Mouse (Mus musculus) splenic B cell, adult 2 months (primary cell): ENCODE measurements around the gene Ccdc85c.

Source experiments
- DNase-seq: peaks from one replicate; pipeline ENCODE4 v3.0.0-alpha.2; 2011; ENCODE audit warnings: low read depth, low spot score
- H3K27me3 ChIP-seq: 2 replicates; pipeline ENCODE4 v1.6.1; 2012; ENCODE audit warnings: mild to moderate bottlenecking, low read length, moderate library complexity, mixed read lengths; ENCODE audit not compliant: control insufficient read depth, poor library complexity, insufficient read depth, severe bottlenecking
- H3K36me3 ChIP-seq: 2 replicates; pipeline ENCODE4 v1.6.1; 2012; ENCODE audit warnings: mild to moderate bottlenecking, low read length, moderate library complexity, mixed read lengths; ENCODE audit not compliant: control insufficient read depth, poor library complexity, insufficient read depth, severe bottlenecking

Gene Ccdc85c

DNA sequence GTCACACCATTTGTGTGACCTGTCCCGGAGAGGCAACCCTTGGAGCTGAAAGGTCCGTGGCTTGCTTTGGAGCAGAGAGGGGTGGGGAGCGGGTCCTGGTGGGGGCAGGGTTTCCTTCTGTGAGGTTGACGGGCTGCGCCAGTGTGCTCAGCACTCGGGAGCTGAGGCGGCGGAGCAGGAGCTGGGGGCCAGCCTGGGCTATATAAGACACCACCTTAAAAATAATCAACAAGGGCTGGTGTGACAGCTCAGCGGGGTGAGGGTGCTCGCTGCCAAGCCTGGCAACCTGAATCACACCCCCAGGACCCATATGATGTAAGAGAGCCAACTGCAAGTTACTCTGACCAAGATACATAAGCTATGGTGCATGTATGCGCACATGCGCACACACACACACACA is 45.1 kb downstream of the Ccdc85c start:
- no peaks in the 10 kb centered on the region for H3K36me3 ChIP-seq
- no peaks in the 10 kb centered on the region for H3K27me3 ChIP-seq
- DNase-seq, result no peak

DNA sequence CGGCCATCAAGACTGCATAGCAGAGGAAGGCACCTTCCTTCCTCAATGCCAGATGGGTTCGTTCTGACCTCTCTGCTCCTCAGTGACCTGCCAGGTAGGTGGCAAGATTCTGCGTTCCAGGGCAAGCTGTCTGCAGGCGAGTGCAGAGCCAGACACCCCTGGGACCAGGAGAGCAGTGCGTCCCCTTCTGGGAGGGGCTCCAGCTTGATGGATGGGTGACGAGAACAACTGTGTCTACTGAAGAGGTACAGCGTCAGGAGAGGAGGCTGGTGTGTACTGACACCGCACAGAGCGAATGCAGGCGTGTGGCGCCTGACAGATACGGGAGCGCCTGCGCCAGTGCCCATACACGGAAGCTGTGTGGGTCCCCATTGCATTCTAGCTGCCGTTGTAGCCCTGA is 47.7 kb downstream of the Ccdc85c start:
- Histone ChIP-seq H3K36me3 (no peaks in the 10 kb centered on the region), H3K27me3 (no peaks in the 10 kb centered on the region)
- DNase-seq, result no peak

DNA sequence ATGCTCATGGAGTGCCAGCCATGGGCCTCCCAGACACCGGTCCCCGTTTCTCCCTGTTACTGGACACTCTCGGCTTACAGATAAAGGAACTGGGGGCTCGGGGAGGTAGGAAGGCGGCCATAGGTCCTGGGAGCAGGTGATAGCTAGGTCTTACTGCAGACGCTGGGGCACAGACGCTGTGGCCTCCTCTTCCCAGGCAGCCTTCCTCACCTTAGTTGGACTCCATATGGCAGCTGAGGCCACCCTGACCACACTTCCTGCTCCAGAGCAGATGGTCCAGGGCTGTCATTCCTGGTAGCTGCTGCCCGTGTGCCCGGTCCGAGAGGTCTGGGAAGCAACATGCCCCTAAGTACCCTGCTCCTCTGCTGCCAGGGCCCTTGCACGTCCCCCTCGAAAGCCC is 48.3 kb downstream of the Ccdc85c start:
- no peak for DNase-seq
- Histone ChIP-seq H3K27me3 (no peaks in the 10 kb centered on the region), H3K36me3 (no peaks in the 10 kb centered on the region)

DNA sequence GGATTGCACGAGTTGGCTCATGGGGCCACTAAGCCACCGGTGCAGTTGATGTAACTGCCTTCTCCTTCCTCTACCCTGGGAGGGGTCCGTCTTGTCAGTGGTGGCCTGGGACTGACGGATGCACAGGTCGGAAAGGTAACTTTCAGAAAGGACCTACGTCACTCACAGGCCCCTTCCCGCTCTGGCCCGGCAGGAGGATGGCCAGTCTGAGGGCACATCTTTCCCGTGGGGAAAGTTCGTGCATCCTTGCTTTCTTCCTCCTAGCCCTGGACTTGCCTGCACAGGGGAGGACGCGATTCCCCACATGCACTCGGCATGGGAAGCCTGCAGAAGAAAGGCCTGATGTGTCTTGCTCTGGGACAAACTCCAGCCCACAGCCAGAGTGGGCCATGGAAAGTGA is 49.0 kb downstream of the Ccdc85c start:
- no peak for DNase-seq
- Histone ChIP-seq H3K36me3 (no peaks in the 10 kb centered on the region), H3K27me3 (no peaks in the 10 kb centered on the region)

DNA sequence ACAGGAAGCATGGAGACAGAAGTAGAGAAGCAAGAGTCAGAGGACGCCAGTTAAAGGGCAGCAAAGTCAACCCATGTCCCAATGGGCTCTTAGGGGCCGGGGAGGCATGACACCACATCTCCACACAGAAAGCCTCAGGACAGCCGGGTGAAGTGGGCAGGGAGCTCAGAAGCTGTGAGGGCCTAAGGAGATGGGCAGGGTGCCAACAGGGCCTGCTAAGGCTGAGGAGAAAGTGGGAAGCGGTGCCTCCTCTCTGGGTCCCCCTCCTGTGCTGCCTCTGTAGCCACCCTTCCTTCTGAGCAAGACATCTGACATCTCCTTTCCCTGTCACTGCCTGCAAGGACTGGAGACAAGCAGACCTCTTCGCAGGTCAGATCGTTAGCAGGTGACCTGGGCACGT is 49.4 kb downstream of the Ccdc85c start:
- no peak for DNase-seq

DNA sequence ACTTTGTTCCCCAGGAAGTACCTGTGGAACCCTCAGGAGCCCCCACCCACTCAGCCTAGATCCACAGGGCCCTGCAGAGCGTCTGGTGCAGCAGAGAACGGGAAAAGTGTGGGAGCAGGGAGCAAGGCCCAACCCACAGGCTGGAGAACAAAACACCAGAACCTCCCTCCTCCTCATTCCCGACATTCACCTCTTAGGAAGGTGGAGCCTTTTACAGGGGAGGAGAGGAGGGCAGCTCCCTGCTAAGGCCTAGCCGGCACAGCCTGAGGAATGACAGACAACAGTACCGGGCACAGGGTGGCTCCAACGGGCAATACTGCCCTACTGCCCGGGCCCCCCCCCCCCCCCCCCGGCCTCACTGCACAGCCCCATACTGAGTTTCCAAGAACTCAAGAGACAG is 51.9 kb downstream of the Ccdc85c start:
- Histone ChIP-seq H3K27me3 (no peaks in the 10 kb centered on the region), H3K36me3 (no peaks in the 10 kb centered on the region)
- DNase-seq, result no peak

More for the DNA sequence above, 49.4 kb downstream of the Ccdc85c start:
- no peaks in the 10 kb centered on the region for H3K27me3 ChIP-seq
- H3K36me3 ChIP-seq, result no peaks in the 10 kb centered on the region

DNA sequence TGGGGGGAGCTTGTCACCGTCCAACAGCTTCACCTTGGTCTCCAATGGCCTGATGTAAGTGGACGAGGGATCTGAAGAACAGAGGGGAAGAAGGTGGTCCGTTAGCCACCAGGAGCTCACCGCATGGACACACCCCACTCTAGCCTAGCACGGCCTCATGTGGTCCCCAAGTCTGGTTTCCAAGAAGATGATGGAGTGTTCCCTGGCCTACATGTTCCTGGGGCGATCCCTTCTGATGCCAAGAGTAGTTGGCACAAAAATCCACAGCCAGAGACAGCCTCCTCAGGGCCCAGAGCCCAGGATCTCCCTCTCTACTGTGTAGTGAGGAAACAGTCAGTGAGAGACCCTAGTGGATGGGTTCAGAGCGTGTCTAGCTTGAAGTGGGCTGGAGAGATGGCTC is 53.5 kb downstream of the Ccdc85c start:
- no peaks in the 10 kb centered on the region for H3K36me3 ChIP-seq
- H3K27me3 ChIP-seq, result no peaks in the 10 kb centered on the region
- DNase-seq, result no peak

DNA sequence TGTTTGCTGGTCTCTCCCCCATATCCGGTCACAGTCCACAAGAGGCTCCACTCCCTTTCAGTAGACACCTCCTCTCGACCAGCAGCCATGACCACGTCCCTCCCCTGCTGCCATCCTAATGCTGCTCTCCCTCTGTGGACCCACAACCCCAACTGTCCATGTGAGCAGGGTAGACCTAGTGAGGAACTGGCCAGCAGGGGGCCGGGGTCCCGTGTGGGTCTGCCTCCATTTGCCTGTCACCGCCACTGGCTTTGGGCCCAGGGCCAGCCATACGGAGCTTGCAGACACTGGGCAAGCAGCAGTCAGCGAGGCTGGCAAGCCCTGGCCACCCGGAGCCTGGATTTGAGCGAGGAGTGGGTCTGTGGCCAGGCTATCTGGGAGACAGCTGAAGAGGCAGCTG is 54.0 kb downstream of the Ccdc85c start:
- DNase-seq, result no peak
- Histone ChIP-seq H3K36me3 (no peaks in the 10 kb centered on the region), H3K27me3 (no peaks in the 10 kb centered on the region)

DNA sequence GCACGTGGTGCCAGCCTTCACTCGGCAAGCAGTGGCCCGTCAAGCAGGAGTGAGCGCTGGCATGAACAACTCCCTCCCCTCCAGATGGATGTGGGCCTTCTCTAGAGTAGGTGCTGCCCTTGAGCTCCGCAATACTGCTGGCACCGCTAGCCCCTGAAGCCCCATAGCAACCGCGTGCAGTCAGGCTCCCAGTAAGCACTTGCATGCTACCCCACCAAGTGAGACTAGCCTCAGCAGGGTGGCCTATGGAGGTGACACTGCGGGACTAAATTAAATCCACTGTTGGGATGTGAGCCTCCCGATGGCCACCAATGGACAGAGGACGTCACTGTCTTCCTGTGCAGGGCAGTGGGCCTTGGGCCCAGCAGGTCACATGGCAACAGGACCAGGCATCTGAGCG is 54.6 kb downstream of the Ccdc85c start:
- Histone ChIP-seq H3K36me3 (no peaks in the 10 kb centered on the region), H3K27me3 (no peaks in the 10 kb centered on the region)
- DNase-seq, result no peak

DNA sequence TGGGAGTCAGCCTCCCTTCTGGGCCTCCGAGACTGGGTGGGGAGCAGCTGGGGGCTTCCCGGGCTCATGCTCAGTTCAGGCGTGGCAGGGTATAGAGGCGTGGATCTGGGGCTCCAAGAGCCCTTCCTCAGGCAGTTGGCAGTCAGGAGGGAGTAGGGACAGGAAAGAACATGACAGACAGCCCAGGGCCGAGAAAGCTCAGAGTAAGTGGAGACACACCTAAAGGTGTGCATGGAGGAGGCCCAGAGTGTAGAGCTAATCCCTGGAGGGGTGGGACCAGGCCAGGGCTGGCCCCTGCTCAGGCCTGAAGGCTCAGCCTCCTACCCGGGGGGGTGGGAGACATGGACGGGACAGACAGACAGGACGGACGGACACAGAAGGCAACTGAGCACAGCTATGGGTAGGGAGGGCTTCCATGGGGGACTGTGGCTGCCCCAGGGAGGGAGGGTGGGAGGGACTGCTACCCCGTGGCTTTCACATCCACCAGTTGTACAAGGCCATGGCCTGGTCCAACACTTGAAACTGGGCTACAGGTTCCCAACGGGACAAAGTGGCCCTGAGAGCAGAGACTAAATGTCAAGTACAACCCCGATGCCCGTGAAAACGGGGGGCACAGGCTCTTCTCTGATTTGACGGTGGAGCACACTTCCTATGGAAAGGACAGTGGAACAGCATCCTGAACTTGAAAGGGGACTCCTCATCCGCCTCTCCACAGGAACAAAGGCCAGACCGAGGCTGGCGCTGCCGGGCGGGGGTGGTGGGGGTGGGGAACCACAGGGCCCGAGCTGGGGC is 55.2 kb downstream of the Ccdc85c start:
- H3K36me3 ChIP-seq, result no peaks in the 10 kb centered on the region
- H3K27me3 ChIP-seq, result no peaks in the 10 kb centered on the region
- no peak for DNase-seq

DNA sequence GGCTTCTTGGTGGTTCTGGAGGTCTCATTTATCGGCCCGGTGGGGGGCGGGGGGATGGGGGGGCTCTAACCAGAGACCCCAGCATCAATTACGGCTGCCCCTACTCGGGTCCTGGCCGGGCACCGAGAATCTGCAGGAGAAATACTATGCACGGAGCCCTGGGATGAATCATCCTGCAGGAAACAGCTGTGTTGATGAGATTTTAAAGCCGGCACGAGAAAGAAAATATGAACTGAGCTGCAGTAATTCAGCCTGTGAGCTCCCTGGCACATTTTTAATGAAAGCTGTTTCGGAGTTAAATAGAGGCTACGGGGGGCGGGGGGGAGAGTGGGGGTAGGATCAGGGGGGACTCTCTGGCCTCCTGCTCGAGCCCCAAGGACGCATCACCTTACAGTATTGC is 56.1 kb downstream of the Ccdc85c start:
- DNase-seq, result no peak
- Histone ChIP-seq H3K27me3 (no peaks in the 10 kb centered on the region), H3K36me3 (no peaks in the 10 kb centered on the region)

DNA sequence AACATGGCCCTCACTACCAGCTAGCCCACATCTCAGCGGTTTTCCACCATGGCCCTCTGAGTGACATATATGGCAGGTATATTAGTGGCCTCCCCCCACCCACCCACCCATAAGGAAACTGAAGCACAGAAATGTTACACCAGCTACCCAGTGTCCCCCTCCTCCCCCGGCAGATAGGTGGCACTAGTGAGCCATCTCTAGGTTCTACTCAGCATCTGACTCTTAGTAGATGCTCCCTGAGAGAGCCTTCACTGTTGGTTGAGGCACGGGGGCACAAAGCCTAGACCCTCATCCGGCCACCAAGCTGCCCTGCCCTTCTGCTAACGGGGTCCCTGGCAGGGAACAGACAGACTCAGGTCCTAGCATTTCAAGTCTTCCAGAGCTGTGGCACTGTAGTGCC is 57.7 kb downstream of the Ccdc85c start:
- no peaks in the 10 kb centered on the region for H3K36me3 ChIP-seq
- DNase-seq, result peak; percentile 47
- H3K27me3 ChIP-seq, result no peaks in the 10 kb centered on the region

DNA sequence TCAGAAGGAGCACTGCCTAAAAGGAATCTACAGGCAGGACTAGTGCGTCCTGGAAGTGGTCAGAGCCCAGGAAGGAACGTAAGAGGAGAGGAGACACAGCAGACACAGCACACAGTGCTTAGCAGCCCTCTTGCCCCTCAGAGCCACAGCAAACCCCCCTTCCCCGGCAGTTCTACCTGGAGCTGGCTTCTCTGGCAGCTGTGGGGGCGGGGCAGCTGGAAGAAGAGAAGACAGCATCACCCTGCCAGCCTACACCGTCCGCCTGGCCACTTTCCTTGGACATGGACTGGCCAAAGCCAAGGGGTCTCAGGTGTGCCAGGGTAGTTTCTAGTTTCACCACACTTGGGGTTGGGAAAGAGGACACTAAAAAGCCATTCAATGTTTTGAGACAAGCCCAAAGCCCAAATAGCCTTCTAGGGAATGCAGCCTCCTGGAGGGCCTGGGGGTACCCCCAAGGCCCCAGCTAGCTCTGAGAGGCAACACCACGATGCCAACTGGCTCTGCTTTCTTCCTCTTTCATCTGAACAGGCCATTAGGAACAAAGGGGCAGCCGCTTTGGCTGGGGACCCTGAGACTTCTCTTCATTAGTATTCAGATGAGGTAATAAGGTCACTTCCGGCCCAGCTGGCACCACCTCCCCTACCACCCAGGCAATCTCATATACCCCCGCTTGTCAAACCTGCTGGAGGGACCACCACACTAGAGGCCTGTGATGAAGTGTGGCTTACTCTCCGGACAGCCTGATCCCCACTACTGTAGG is 58.4 kb downstream of the Ccdc85c start:
- no peak for DNase-seq
- H3K27me3 ChIP-seq, result no peaks in the 10 kb centered on the region
- H3K36me3 ChIP-seq, result no peaks in the 10 kb centered on the region

DNA sequence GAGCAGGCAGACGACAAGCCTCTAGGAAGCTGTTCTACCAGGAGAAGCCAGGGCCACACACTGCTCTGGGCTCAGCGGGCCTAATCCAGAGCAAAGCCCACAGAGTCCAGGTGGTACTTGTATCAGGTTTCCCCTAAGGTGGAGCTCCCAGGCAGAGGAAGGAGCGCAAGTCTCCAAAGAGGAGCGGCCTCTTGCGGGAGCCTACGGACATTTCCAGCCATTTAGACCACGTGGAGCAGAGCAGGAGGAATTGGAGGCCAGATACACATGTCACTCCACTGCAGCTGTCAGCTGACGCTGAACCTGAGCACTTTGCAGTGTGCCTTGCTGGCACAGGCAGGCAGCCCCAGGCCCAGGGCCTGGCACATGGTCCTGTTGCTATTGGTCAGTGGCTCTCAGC is 60.1 kb downstream of the Ccdc85c start:
- H3K36me3 ChIP-seq, result no peaks in the 10 kb centered on the region
- no peaks in the 10 kb centered on the region for H3K27me3 ChIP-seq
- DNase-seq, result no peak

DNA sequence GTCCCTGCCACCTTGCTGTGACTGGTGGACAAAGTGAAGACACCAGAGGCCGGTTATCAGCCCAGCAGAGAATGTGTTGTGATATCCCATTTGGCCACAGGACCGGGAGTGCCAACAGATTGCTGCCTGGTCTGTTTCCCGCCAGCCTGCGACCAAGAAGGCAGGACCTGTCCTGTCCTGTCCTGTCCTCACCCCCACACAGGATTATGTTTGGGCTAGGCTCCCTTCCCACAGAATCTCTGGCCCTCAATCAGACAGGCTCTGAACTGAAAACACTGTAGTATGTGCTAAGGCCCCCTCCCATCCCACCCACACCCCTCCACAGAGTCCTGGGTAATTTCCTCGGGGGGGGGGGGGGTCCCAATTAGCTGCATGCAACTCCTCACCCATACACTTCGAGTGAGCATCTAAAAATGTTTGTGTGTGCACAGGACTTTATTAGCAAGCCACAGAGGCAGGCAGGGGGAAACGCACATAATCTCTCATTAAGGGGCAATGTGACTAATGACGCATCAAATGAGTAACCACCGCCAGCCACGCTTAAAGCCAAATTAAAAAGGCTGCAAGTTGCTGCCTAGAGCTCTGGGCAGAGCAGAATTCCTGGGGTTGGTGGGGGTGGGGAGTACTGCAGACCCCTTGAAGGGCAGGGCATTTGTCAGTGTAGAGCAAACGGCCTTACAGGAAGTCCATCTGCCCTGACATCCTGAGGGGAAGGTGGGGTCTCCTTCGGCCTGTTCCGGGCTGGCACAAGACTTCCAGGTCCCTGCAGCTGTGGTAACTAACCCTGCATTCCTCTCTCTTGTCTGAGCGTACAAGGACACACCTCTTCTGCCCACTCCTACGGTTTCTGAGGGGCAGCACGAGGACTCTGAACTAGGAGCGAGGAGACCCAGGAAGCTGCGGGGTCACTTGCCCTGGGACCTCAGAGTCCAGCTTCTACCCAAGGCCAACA is 61.9 kb downstream of the Ccdc85c start:
- DNase-seq, result no peak
- no peaks in the 10 kb centered on the region for H3K27me3 ChIP-seq
- no peaks in the 10 kb centered on the region for H3K36me3 ChIP-seq
